Mouse (Mus musculus) heart, embryonic 15.5 days (tissue): ENCODE results near the gene Mapk1ip1. TPM values are rescaled to one million over a fixed set of nuclear protein-coding genes. Genes with fewer than 3 reads are reported as not detected.

Experiments
- ATAC-seq: fragments of 200-750 bp; cut with Nextera tagmentation; replicated peaks from 2 replicates; pipeline ENCODE4 v1.8.0; 2017; ENCODE audit warnings: low read depth, moderate TSS enrichment; ENCODE audit not compliant: insufficient number of reproducible peaks, insufficient read depth, low FRiP score
- H3K27ac ChIP-seq: fragments of 300-500 bp; sonication (generic); 2 replicates; pipeline ENCODE4 v1.5.1; 2015; ENCODE audit warnings: mild to moderate bottlenecking, inconsistent platforms
- H3K27me3 ChIP-seq: fragments of 300-500 bp; sonication (generic); 2 replicates; pipeline ENCODE4 v1.6.1; 2015; ENCODE audit warnings: inconsistent platforms
- H3K36me3 ChIP-seq: fragments of 300-500 bp; sonication (generic); 2 replicates; pipeline ENCODE4 v1.6.1; 2015; ENCODE audit warnings: mild to moderate bottlenecking, inconsistent platforms
- H3K4me1 ChIP-seq: fragments of 300-500 bp; sonication (generic); replicated peaks from 2 replicates; pipeline ENCODE4 v1.6.1; 2015; ENCODE audit warnings: inconsistent platforms
- H3K4me2 ChIP-seq: fragments of 300-500 bp; sonication (generic); 2 replicates; pipeline ENCODE4 v1.6.1; 2015; ENCODE audit warnings: inconsistent platforms, mild to moderate bottlenecking, moderate library complexity
- H3K4me3 ChIP-seq: fragments of 300-500 bp; sonication (generic); 2 replicates; pipeline ENCODE4 v1.5.1; 2015; ENCODE audit warnings: mild to moderate bottlenecking, inconsistent platforms
- H3K9ac ChIP-seq: fragments of 300-500 bp; sonication (generic); 2 replicates; pipeline ENCODE4 v1.6.1; 2015; ENCODE audit warnings: mild to moderate bottlenecking, inconsistent platforms
- H3K9me3 ChIP-seq: fragments of 300-500 bp; sonication (generic); replicated peaks from 2 replicates; pipeline ENCODE4 v1.6.1; 2016; ENCODE audit warnings: inconsistent platforms
- WGBS: fragments of 180-500 bp; shearing (Covaris S2); methylation state at CpG from one replicate; pipeline ENCODE4 v1.1.7; 2015; ENCODE audit warnings: mixed read lengths; 5-methylcytosine and 5-hydroxymethylcytosine counted together
- polyA plus RNA-seq: library from polyadenylated mRNA; unstranded; fragments of >200 nt; fragmentation: Nextera tagmentation; extraction: Ambion mirVana; gene quantifications from 2 replicates; pipeline ENCODE4 v1.2.1, GENCODE M21; 2015

Gene Mapk1ip1
- polyA plus RNA-seq: 11.9 and 15.2 TPM in 2 replicates

DNA sequence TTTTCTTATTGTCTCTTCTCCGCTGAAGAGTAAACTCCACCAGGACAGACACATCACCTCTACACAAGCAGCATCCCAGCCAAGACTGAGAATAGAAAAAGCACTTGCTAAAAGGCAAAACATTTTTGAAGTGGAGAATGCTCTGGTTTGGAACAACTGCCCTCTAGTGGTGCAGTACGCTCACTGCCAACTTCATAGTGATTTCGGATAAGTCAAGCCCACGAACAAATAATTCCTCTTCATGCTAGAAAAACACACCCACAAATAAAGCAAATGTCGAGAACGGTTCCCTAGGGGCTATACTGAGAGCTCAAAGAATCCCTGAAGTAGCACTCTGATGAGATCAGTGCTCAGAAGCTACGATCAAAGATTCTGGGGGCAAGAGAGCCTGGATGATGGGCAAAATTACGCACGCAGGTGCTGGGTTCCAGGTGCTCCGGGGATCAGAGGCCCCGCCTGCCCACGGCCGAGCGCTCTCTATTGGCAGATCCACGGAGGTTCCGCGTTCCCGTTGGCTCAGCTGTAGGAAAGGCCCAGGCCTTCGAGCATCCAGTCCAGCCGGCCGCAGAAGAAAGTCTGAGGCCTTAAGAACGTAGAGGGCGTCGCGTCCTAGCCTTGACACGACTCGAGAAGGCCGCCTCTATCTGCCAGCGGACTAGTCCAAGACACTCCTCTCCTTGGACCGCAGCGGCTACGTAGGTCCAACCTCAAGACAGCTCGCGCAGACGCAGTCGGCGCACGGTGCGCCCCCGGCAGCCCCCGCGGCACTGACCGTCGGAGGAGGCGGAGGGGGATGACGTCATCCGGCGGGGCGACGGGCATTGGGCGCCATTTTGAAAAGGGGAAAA, at the start of gene Mapk1ip1, which contains the start of gene Ppp2r2d:
Mapk1ip1 (minus strand) TSS at position 730 of the 848 bp plus-strand sequence.
Ppp2r2d (plus strand) TSS at position 536 of the 848 bp plus-strand sequence.
- Histone ChIP-seq H3K9ac (peak within 1 kb of the TSS; percentile 81), H3K9me3 (no peaks in the 10 kb centered on the region), H3K27me3 (no peaks in the 10 kb centered on the region), H3K27ac (peak within 1 kb of the TSS; percentile 95), H3K4me3 (peak within 1 kb of the TSS; percentile 88), H3K36me3 (no peaks in the 10 kb centered on the region), H3K4me2 (peak within 1 kb of the TSS; percentile 75), H3K4me1 (peaks cover 38% of the 10 kb centered on the region)
- under 1% methylated on average over 50 of the region's 51 CpGs for WGBS
- ATAC-seq: peak; percentile 94

DNA sequence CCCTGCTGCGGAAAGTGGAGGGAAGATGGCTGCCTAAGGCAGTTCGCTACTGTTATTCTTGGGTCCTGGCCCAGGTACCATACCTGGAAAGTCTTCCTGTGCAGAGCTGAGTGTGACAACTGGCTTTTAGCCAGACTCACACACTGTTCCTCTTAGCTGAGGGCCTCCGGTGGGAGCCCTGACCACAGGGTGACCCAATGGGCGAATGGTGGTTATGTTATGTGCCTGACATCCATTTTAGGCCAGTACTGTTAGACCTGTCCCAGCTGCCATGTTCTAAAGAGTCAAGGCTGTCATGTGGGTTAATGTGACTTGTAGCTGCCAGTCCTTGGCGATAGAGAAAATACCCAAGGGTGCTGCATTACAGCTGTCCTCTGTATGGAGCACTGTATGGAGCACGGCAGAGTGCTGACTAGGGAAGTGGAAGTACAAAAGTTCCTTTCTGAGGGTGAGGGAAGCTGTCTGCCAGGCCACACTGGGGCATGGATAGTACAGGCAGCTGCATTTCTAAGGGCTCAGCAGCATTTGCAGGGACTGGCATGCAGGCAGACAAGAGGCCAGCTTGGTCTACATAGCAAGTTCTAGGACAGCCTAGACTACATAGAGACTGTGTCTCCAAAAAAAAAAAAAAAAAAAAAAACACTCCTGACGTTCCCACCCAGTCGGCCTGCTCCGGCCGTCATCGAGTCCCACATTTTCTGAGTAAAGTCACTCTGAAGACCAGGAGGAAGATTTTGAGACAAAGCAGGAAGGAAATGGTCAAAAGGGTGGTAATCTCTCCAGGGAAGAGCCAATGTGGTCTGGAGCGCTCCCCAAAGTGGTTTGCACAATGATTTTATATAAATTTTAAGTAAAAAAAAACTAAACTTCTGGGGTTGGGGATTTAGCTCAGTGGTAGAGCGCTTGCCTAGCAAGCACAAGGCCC, 39.6 kb upstream of the Mapk1ip1 start:
- peak; percentile 27; the same call in 1 of the 2 replicates for ATAC-seq
- Histone ChIP-seq H3K9me3 (no peaks in the 10 kb centered on the region), H3K4me2 (no peak overlapping the region), H3K4me3 (no peak overlapping the region), H3K36me3 (peaks cover 40% of the 10 kb centered on the region), H3K27me3 (no peaks in the 10 kb centered on the region), H3K27ac (no peak overlapping the region), H3K4me1 (0 out of 2 replicates have a peak, but pooled peaks cover 4% of the 10 kb centered on the region), H3K9ac (no peak overlapping the region)
- WGBS: 78% methylated on average over 12 of the region's 13 CpGs

DNA sequence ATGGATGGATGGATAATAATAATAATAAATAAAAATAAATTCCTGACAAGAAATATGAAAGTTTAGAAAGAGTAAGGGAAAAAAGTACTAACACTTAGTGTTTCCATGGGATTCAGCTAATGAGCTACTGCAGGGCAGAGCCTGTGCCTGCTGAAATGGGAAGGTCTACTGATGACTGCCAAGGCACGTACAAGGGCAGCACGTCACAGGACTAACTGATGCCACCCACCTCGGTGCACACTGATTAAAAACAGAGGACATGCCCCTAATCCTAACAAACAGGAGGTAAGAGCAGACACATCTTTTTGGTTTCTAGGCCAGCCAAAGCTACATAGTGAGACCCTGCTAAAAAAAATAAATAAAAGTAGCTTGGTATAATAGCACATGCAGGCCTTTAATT, 37.7 kb upstream of the Mapk1ip1 start:
- WGBS: 90% methylated on average over 3 of the region's 3 CpGs
- no peak for ATAC-seq
- Histone ChIP-seq H3K27ac (no peak overlapping the region), H3K4me3 (no peak overlapping the region), H3K4me2 (no peak overlapping the region), H3K9ac (no peak overlapping the region), H3K4me1 (0 out of 2 replicates have a peak, but pooled peaks cover 4% of the 10 kb centered on the region), H3K9me3 (no peaks in the 10 kb centered on the region), H3K36me3 (peaks cover 57% of the 10 kb centered on the region), H3K27me3 (no peaks in the 10 kb centered on the region)

DNA sequence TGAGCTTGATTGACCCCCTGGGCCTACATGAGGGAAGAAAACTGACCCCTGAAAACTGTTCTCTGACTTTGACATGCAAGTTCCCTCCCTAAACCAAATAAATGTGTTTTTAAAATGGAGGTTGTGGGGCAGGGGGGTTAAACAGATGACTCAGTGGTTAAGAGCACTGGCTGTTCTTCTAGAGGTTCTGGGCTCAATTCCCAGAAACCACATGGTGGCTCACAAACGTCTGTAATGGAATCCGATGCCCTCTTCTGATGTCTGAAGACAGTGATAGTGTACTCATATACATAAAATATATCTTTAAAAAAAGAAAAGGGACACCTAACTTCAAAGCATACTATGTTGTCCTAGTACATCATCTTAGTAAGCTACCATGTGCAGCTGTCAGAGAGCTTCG, 29.0 kb upstream of the Mapk1ip1 start:
- Histone ChIP-seq H3K9me3 (no peaks in the 10 kb centered on the region), H3K4me1 (no peaks in the 10 kb centered on the region), H3K27me3 (no peaks in the 10 kb centered on the region), H3K4me2 (no peak overlapping the region), H3K27ac (no peak overlapping the region), H3K36me3 (peaks cover 91% of the 10 kb centered on the region), H3K9ac (no peak overlapping the region), H3K4me3 (no peak overlapping the region)
- ATAC-seq: no peak
- 54% methylated on average over 3 of the region's 3 CpGs for WGBS

DNA sequence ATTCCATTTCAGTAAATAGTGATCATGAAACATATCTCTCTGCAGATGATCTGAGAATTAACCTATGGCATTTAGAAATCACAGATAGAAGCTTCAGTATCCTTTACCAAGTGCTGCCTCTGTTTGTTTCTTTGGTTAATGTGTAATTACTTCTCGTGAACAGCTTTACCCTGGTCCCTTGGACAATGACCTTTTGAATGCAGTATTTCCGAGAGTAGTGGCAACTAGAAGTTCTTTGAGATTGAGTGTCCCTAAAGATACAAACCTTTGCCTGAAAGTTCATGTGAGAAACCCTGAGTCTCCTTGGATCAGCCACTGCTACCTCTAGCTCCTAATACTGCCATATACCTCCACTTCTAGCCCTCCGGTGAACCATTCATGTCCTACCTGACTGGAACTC, 26.9 kb upstream of the Mapk1ip1 start:
- H3K4me3 ChIP-seq: no peak overlapping the region
- no peaks in the 10 kb centered on the region for H3K4me1 ChIP-seq
- no peak for ATAC-seq
- H3K36me3 ChIP-seq: peaks cover 89% of the 10 kb centered on the region
- no peaks in the 10 kb centered on the region for H3K9me3 ChIP-seq
- 91% methylated on average over 3 of the region's 3 CpGs for WGBS
- H3K9ac ChIP-seq: no peak overlapping the region
- H3K27me3 ChIP-seq: no peaks in the 10 kb centered on the region
- H3K27ac ChIP-seq: no peak overlapping the region
- no peak overlapping the region for H3K4me2 ChIP-seq

DNA sequence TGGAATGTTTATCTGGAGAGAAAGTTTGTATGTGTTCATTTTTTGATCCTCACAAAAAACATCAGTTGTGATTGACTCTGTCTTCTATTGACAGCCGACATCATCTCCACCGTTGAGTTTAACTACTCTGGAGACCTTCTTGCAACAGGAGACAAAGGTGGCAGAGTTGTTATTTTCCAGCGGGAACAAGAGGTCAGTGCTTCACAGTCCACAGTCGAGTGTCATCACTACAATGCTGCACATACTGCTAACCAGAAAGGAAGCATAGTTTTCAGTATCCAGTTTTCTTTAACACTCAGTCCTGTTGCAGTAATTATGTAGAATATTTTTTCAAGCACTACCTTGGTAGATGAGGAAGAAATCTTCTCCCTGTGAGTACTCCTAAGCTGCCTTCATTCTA, 22.2 kb upstream of the Mapk1ip1 start:
- Histone ChIP-seq H3K4me1 (peaks cover 9% of the 10 kb centered on the region), H3K4me2 (no peak overlapping the region), H3K36me3 (peaks cover 51% of the 10 kb centered on the region), H3K9me3 (no peaks in the 10 kb centered on the region), H3K27me3 (no peaks in the 10 kb centered on the region), H3K4me3 (no peak overlapping the region), H3K9ac (no peak overlapping the region), H3K27ac (no peak overlapping the region)
- no peak for ATAC-seq
- 89% methylated on average over 4 of the region's 4 CpGs for WGBS

DNA sequence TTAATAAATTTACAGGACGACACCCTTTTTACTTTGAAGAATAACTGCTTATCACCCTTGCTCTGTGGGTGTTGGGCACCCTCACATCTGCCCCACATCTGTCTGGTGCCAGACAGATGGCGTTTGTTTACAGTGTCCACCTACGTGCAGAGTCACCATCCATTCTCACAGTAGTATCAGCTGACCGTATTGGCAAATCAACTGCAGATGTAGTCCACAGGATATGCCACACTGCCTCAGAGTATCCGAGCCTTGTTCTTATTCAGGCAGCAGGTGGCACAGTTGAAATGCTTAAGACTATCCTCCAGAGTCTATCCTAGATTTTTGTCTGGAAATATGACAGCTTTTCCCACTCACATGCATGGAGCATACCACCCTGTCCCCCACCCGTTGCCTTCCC, 21.2 kb upstream of the Mapk1ip1 start:
- Histone ChIP-seq H3K27me3 (no peaks in the 10 kb centered on the region), H3K36me3 (peaks cover 41% of the 10 kb centered on the region), H3K27ac (no peak overlapping the region), H3K4me2 (no peak overlapping the region), H3K9ac (no peak overlapping the region), H3K9me3 (no peaks in the 10 kb centered on the region), H3K4me1 (peaks cover 9% of the 10 kb centered on the region), H3K4me3 (no peak overlapping the region)
- no peak for ATAC-seq
- WGBS: 72% methylated on average over 6 of the region's 6 CpGs

DNA sequence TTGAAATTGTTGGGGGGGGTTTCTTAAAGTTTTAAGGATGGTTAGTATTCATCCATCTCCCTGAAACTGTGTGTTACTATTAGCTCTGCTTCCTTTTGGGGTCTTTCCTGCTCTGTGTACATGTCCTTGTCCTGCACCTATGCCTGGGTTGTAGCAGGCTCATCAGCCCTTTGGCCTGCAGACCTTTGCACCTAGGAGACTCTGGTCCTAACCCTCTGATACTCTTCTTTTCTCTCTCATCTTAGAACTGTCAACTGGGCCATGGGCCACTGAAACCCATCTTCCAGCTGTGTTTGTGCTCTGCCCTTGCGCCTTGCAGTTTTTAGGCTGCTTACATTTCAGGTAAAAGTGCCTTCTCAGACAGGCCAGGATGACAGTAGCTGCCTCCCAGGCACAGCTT, 18.7 kb upstream of the Mapk1ip1 start:
- H3K4me3 ChIP-seq: no peak overlapping the region
- H3K4me1 ChIP-seq: peaks cover 9% of the 10 kb centered on the region
- 97% methylated on average over 1 of the region's 1 CpGs for WGBS
- ATAC-seq: no peak
- H3K4me2 ChIP-seq: no peak overlapping the region
- no peak overlapping the region for H3K27ac ChIP-seq
- no peaks in the 10 kb centered on the region for H3K27me3 ChIP-seq
- peaks cover 21% of the 10 kb centered on the region for H3K36me3 ChIP-seq
- H3K9ac ChIP-seq: no peak overlapping the region
- no peaks in the 10 kb centered on the region for H3K9me3 ChIP-seq

DNA sequence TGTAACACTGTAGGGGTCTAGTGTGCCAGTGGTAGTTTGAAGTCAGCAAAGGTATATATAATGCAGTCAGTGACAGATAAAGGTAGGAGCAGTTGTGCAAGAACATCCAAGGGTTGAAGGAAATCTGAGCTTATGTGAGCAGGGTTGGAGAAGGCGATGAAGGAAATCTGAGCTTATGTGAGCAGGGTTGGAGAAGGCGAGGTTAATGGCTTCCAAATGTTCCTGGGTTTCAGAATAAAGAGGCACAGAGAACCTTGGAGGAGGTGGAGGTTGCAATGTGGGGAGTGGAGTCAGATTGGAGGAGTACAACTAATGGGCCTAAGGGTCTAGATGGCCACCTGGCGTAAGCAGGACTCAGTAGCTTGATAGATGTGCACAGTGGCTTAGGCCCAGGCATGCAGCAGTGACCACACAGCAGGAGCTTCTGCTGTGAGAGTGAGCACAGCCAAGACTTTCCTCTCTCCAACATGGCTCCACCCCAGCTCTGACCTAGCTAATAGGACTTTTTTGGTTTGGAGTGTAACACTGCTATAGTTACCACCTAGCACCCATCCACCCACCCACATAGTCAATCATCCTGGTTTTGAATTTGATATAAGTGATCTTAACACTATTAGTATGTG, 18.0 kb upstream of the Mapk1ip1 start:
- no peak overlapping the region for H3K4me3 ChIP-seq
- H3K27ac ChIP-seq: no peak overlapping the region
- no peak for ATAC-seq
- peaks cover 15% of the 10 kb centered on the region for H3K36me3 ChIP-seq
- no peak overlapping the region for H3K9ac ChIP-seq
- 83% methylated on average over 3 of the region's 3 CpGs for WGBS
- H3K4me2 ChIP-seq: no peak overlapping the region
- H3K27me3 ChIP-seq: no peaks in the 10 kb centered on the region
- no peaks in the 10 kb centered on the region for H3K9me3 ChIP-seq
- peaks cover 9% of the 10 kb centered on the region for H3K4me1 ChIP-seq

DNA sequence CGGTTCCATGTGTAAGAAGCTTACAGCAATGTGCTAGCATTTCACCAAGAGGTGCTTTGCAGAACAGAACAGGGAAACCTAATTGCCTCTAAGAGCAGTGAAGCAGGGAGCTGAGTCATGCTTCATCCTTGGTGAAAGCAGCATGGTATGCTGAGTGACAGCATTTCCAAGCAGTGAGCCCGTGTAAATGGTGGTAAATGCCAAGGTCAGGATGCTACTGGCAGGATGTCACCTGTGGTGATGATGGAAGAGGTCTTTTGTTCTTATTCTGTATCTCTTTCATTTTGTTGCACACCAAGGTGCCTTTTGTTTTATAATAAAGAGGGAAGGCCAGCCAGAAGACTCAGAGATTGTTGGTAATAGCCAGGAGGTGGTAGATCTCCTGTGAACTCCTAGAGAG, 10.6 kb upstream of the Mapk1ip1 start:
- Histone ChIP-seq H3K4me2 (no peak overlapping the region), H3K36me3 (peaks cover 26% of the 10 kb centered on the region), H3K9ac (no peak overlapping the region), H3K4me3 (no peak overlapping the region), H3K9me3 (no peaks in the 10 kb centered on the region), H3K27ac (no peak overlapping the region), H3K27me3 (no peaks in the 10 kb centered on the region), H3K4me1 (no peaks in the 10 kb centered on the region)
- ATAC-seq: no peak
- 65% methylated on average over 2 of the region's 2 CpGs for WGBS

DNA sequence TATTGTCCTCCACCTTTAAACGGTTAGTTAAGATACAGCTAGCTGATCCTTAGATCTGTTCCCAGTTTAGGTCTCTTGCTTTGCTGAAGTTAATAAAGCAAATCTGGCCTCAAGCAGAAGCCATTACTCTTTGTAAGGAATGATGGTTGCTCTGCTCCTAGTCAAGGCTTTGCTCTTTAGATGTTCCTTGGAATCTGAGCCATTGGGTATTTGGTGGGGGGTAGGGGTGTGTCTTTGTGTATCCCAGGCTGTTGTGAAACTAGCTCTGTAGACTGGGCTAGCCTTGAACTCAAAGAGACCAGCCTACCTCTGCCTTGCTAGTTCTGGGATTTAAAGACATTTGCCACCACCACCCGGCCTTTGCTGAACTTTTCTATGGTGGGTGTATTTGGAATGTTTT, 8.1 kb upstream of the Mapk1ip1 start:
- H3K27me3 ChIP-seq: no peaks in the 10 kb centered on the region
- no peaks in the 10 kb centered on the region for H3K9me3 ChIP-seq
- H3K36me3 ChIP-seq: peaks cover 26% of the 10 kb centered on the region
- peaks cover 4% of the 10 kb centered on the region; the same call in 1 of the 2 replicates for H3K4me1 ChIP-seq
- no peak for ATAC-seq
- no peak overlapping the region for H3K4me2 ChIP-seq
- 95% methylated on average over 2 of the region's 2 CpGs for WGBS
- H3K27ac ChIP-seq: no peak overlapping the region
- no peak overlapping the region for H3K4me3 ChIP-seq
- no peak overlapping the region for H3K9ac ChIP-seq
